ENCODE assay signal across 7 mouse cellular contexts in the genomic region with DNA sequence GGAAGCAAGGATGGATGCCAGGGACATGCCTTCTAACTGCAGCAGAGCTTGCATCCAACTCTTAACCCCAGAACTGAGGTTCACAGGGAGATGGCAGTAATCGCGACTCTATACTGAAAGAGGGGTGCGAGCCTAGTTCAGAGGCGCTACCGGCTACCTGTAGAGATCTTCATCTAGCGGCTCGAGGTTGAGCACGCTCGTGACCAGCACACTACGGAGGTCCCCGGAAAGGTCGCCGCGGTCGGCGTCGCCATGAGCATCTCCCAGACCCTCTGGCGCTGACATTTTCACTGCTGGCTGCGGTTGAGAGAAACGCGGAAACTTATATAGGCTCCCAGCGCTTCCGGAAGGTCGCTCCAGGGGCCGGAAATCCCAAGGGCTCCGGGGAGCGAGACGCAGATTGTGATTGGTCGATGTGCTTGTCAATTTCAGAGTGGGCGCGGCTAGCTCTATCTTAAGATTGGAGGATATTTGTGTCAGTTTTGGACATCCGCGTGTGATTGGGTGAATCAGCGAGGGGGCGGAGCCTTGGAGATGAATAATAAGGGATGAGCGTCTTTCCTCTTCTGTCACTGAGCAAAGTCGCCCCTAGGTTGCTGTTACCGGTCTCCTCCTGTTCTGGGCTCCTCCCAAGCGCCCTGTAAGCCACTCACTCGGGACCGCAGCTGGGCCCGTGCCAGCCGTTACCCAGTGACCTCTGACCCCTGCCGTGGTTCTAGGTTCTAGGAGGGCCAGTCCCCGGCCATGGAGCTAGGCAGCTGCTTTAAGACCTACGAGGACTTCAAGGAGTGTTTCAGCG. TPM values are rescaled to one million over a fixed set of nuclear protein-coding genes. Genes with fewer than 3 reads are reported as not detected.
DNase-seq lines count a peak whose midpoint lies in the region; ATAC-seq lines count a peak whose summit lies in the region.

A gene (minus strand): TSS at position 350 of the 799 bp plus-strand sequence.
A gene (plus strand): TSS at position 566 of the 799 bp plus-strand sequence.

- under 1% methylated on average over 47 of the region's 47 CpGs for WGBS in intestine, embryonic 16.5 days
- 1% methylated on average over 47 of the region's 47 CpGs for WGBS in midbrain, embryonic 11.5 days

- H3K9me3 ChIP-seq in intestine, embryonic 16.5 days (ENCODE audit: control insufficient read depth, low read length) = no peaks in the 10 kb centered on the region
- no peaks in the 10 kb centered on the region for H3K9me3 ChIP-seq in midbrain, embryonic 11.5 days (ENCODE audit: control insufficient read depth, low read length)

- peak; percentile 98 for DNase-seq in adrenal gland, adult 2 months
- peak; percentile 98 for DNase-seq in embryo, embryonic 11.5 days (ENCODE audit: low read depth, low spot score)
- DNase-seq in gastrocnemius, postnatal 36 days = peak; percentile 94 to 99
- peak; percentile 96 to 99 for DNase-seq in left cerebral cortex, postnatal 36 days (ENCODE audit: low spot score in 2 of 2)
- DNase-seq in midbrain, embryonic 11.5 days (ENCODE audit: low spot score, missing footprints) = peak; percentile 99
- DNase-seq in skeletal muscle tissue, adult 2 months (ENCODE audit: low read depth, low spot score) = peak; percentile 98

- peaks cover 2% of the 10 kb centered on the region; the same call in 1 of the 2 replicates for H3K36me3 ChIP-seq in intestine, embryonic 16.5 days (ENCODE audit: control insufficient read depth, insufficient read depth, low read length)
- no peaks in the 10 kb centered on the region for H3K36me3 ChIP-seq in midbrain, embryonic 11.5 days (ENCODE audit: control insufficient read depth, insufficient read depth, low read length)

- ATAC-seq in intestine, embryonic 16.5 days = peak; percentile 96
- peak; percentile 97 for ATAC-seq in midbrain, embryonic 11.5 days (ENCODE audit: low FRiP score)

- H3K9ac ChIP-seq in intestine, embryonic 16.5 days (ENCODE audit: low read depth, low read length) = peak within 1 kb of the TSS; percentile 82
- peak within 1 kb of the TSS; percentile 80 for H3K9ac ChIP-seq in midbrain, embryonic 11.5 days (ENCODE audit: low read length)

- H3K27ac ChIP-seq in intestine, embryonic 16.5 days (ENCODE audit: low read length) = peak within 1 kb of the TSS; percentile 82
- peak within 1 kb of the TSS; percentile 23; the same call in 1 of the 2 replicates for H3K27ac ChIP-seq in midbrain, embryonic 11.5 days (ENCODE audit: low read depth, low read length)

- no peaks in the 10 kb centered on the region for H3K27me3 ChIP-seq in intestine, embryonic 16.5 days (replicated peaks; ENCODE audit: control insufficient read depth, insufficient read depth, low read length)
- H3K27me3 ChIP-seq in midbrain, embryonic 11.5 days (ENCODE audit: control insufficient read depth, insufficient read depth, low read length) = no peaks in the 10 kb centered on the region

- peaks cover 13% of the 10 kb centered on the region for H3K4me1 ChIP-seq in intestine, embryonic 16.5 days (ENCODE audit: control insufficient read depth, insufficient read depth, low read length)
- H3K4me1 ChIP-seq in midbrain, embryonic 11.5 days (ENCODE audit: control insufficient read depth, insufficient read depth, low read length) = peaks cover 7% of the 10 kb centered on the region; the same call in 1 of the 2 replicates

- peak within 1 kb of the TSS; percentile 67 for H3K4me3 ChIP-seq in intestine, embryonic 16.5 days (ENCODE audit: low read length)
- peak within 1 kb of the TSS; percentile 84 for H3K4me3 ChIP-seq in midbrain, embryonic 11.5 days (ENCODE audit: low read depth, low read length)

- H3K4me2 ChIP-seq in intestine, embryonic 16.5 days (ENCODE audit: low read depth, low read length) = peak within 1 kb of the TSS; percentile 60
- peak within 1 kb of the TSS; percentile 72 for H3K4me2 ChIP-seq in midbrain, embryonic 11.5 days

- intact Hi-C loops in gastrocnemius, postnatal 36 days (cut with DNase I) = no loop called here
- intact Hi-C loops in left cerebral cortex, postnatal 36 days (cut with DNase I) = loop anchor here (2.0 kb wide), 1 partner anchor 18 kb away; a partner anchor contains a TSS

RNA-seq across cellular contexts. Expression of the first gene that starts in this region (rescaled TPM):
- total RNA-seq in adrenal gland, adult 2 months (2021) = 10 to 100 TPM; 28.3 to 30.4 TPM
- polyA plus RNA-seq in adrenal gland, adult 2 months (2012; rRNA removed) = 59.2 and 64.4 TPM in 2 replicates
- total RNA-seq in gastrocnemius, postnatal 36 days (2021) = 1 to 10 TPM; 6.9 to 8.6 TPM
- 37.5 and 39.5 TPM in 2 replicates for polyA plus RNA-seq in intestine, embryonic 16.5 days (2015; fragmentation: Nextera tagmentation; extraction: Ambion mirVana)
- 10 to 100 TPM; 25.5 to 27.6 TPM for total RNA-seq in left cerebral cortex, postnatal 36 days (2021)
- polyA plus RNA-seq in midbrain, embryonic 11.5 days (2014; fragmentation: Nextera tagmentation; extraction: Ambion mirVana) = 10.2 and 12.6 TPM in 2 replicates

RNA-seq across cellular contexts. Expression of the second gene that starts in this region (rescaled TPM):
- total RNA-seq in adrenal gland, adult 2 months (2021) = 1 to 10 TPM; 3.5 to 5.7 TPM
- polyA plus RNA-seq in adrenal gland, adult 2 months (2012; rRNA removed) = 2.3 and 2.5 TPM in 2 replicates
- 1 to 10 TPM; 1.2 TPM for total RNA-seq in gastrocnemius, postnatal 36 days (2021)
- polyA plus RNA-seq in intestine, embryonic 16.5 days (2015; fragmentation: Nextera tagmentation; extraction: Ambion mirVana) = 9.3 and 10.3 TPM in 2 replicates
- total RNA-seq in left cerebral cortex, postnatal 36 days (2021) = 1 to 10 TPM; 8.2 to 8.3 TPM
- 11.4 and 12.6 TPM in 2 replicates for polyA plus RNA-seq in midbrain, embryonic 11.5 days (2014; fragmentation: Nextera tagmentation; extraction: Ambion mirVana)

Comparison
In these comparisons a context has a peak if more than half of its experiments do, and no peak if none do; other contexts are left out.
1. Peak in every context shown above with its lines: DNase-seq, ATAC-seq, H3K4me3 ChIP-seq and H3K27ac ChIP-seq.